Mouse (Mus musculus): ENCODE measurements around the gene Blcap. TPM values are rescaled to one million over a fixed set of nuclear protein-coding genes. Genes with fewer than 3 reads are reported as not detected.

Blcap gene
- polyA plus RNA-seq, 1 experiment from 2014 or later, result 201 TPM

- Histone ChIP-seq H3K9ac (replicated peaks) (no peak overlapping the region), H3K4me3 (no peak overlapping the region), H3K4me1 (peaks cover 25% of the 10 kb centered on the region), H3K27me3 (no peaks in the 10 kb centered on the region), H3K4me2 (replicated peaks) (no peak overlapping the region), H3K27ac (replicated peaks) (peak overlapping the region; percentile 93), H3K36me3 (peaks cover 51% of the 10 kb centered on the region), H3K9me3 (peaks cover 20% of the 10 kb centered on the region)
- no peak for ATAC-seq (replicated peaks)
- 59% methylated on average over 6 of the region's 6 CpGs for WGBS
Measured at GRCm38 (mm10) chr2:157558520-157558919, 12.6 kb downstream of the Blcap start.

- H3K9ac ChIP-seq (replicated peaks), result no peak overlapping the region
- no peaks in the 10 kb centered on the region for H3K27me3 ChIP-seq
- no peak overlapping the region for H3K4me3 ChIP-seq
- 64% methylated on average over 9 of the region's 9 CpGs for WGBS
- no peak for ATAC-seq (replicated peaks)
- H3K27ac ChIP-seq (replicated peaks), result no peak overlapping the region; the same call in 1 of the 2 replicates
- peaks cover 51% of the 10 kb centered on the region for H3K36me3 ChIP-seq
- no peak overlapping the region for H3K4me2 ChIP-seq (replicated peaks)
- H3K4me1 ChIP-seq, result peaks cover 20% of the 10 kb centered on the region
- peaks cover 20% of the 10 kb centered on the region for H3K9me3 ChIP-seq
Measured at GRCm38 (mm10) chr2:157558051-157558450, 13.0 kb downstream of the Blcap start.

GRCm38 (mm10) chr2:157556074-157556698 is 14.9 kb downstream of the Blcap start:
- Histone ChIP-seq H3K27ac (replicated peaks) (no peak overlapping the region), H3K9ac (replicated peaks) (no peak overlapping the region), H3K4me2 (replicated peaks) (no peak overlapping the region), H3K9me3 (peaks cover 17% of the 10 kb centered on the region), H3K36me3 (peaks cover 42% of the 10 kb centered on the region), H3K27me3 (no peaks in the 10 kb centered on the region), H3K4me3 (no peak overlapping the region), H3K4me1 (peaks cover 23% of the 10 kb centered on the region)
- no peak for ATAC-seq (replicated peaks)
- 74% methylated on average over 5 of the region's 5 CpGs for WGBS

- peaks cover 10% of the 10 kb centered on the region; the same call in 1 of the 2 replicates for H3K4me1 ChIP-seq
- H3K4me2 ChIP-seq (replicated peaks), result no peak overlapping the region
- peak overlapping the region; percentile 39 for H3K27ac ChIP-seq (replicated peaks)
- H3K4me3 ChIP-seq, result no peak overlapping the region
- 72% methylated on average over 10 of the region's 10 CpGs for WGBS
- no peaks in the 10 kb centered on the region for H3K27me3 ChIP-seq
- ATAC-seq (replicated peaks), result no peak; the same call in 1 of the 2 replicates
- no peaks in the 10 kb centered on the region for H3K9me3 ChIP-seq
- no peak overlapping the region for H3K9ac ChIP-seq (replicated peaks)
- H3K36me3 ChIP-seq, result peaks cover 18% of the 10 kb centered on the region
Measured at GRCm38 (mm10) chr2:157552158-157552886, 18.8 kb downstream of the Blcap start.

GRCm38 (mm10) chr2:157550292-157550691 is 20.8 kb downstream of the Blcap start:
- 93% methylated on average over 4 of the region's 4 CpGs for WGBS

GRCm38 (mm10) chr2:157546686-157547085 is 24.4 kb downstream of the Blcap start:
- Histone ChIP-seq H3K4me3 (no peak overlapping the region), H3K9me3 (no peaks in the 10 kb centered on the region), H3K4me2 (replicated peaks) (no peak overlapping the region), H3K36me3 (peaks cover 9% of the 10 kb centered on the region), H3K4me1 (peaks cover 44% of the 10 kb centered on the region), H3K27me3 (no peaks in the 10 kb centered on the region), H3K27ac (replicated peaks) (0 out of 2 replicates have a peak overlapping the region, but pooled peaks have one; percentile 73), H3K9ac (replicated peaks) (no peak overlapping the region)
- ATAC-seq (replicated peaks), result no peak

More at GRCm38 (mm10) chr2:157550292-157550691, 20.8 kb downstream of the Blcap start:
- no peak overlapping the region for H3K9ac ChIP-seq (replicated peaks)
- no peaks in the 10 kb centered on the region for H3K9me3 ChIP-seq
- no peak overlapping the region for H3K4me2 ChIP-seq (replicated peaks)
- H3K36me3 ChIP-seq, result peaks cover 9% of the 10 kb centered on the region
- no peak overlapping the region for H3K27ac ChIP-seq (replicated peaks)
- H3K4me1 ChIP-seq, result peaks cover 24% of the 10 kb centered on the region
- no peak for ATAC-seq (replicated peaks)
- H3K27me3 ChIP-seq, result no peaks in the 10 kb centered on the region
- H3K4me3 ChIP-seq, result no peak overlapping the region

GRCm38 (mm10) chr2:157544333-157544888 is 26.7 kb downstream of the Blcap start:
- Histone ChIP-seq H3K9me3 (no peaks in the 10 kb centered on the region), H3K27me3 (no peaks in the 10 kb centered on the region), H3K27ac (replicated peaks) (peak overlapping the region; percentile 73), H3K36me3 (peaks cover 9% of the 10 kb centered on the region), H3K4me2 (replicated peaks) (no peak overlapping the region), H3K9ac (replicated peaks) (peak overlapping the region; percentile 14; the same call in 1 of the 2 replicates), H3K4me1 (peaks cover 66% of the 10 kb centered on the region), H3K4me3 (no peak overlapping the region)
- peak; percentile 55; the same call in 1 of the 2 replicates for ATAC-seq (replicated peaks)
- WGBS, result 22% methylated on average over 9 of the region's 9 CpGs

GRCm38 (mm10) chr2:157542415-157542814 is 28.7 kb downstream of the Blcap start:
- H3K4me1 ChIP-seq, result peaks cover 73% of the 10 kb centered on the region
- 0 out of 2 replicates have a peak, but pooled peaks cover 3% of the 10 kb centered on the region for H3K36me3 ChIP-seq
- 13% methylated on average over 4 of the region's 4 CpGs for WGBS
- ATAC-seq (replicated peaks), result no peak
- H3K4me2 ChIP-seq (replicated peaks), result no peak overlapping the region
- no peaks in the 10 kb centered on the region for H3K27me3 ChIP-seq
- H3K9me3 ChIP-seq, result no peaks in the 10 kb centered on the region
- peak overlapping the region; percentile 30; the same call in 1 of the 2 replicates for H3K9ac ChIP-seq (replicated peaks)
- peak overlapping the region; percentile 76 for H3K27ac ChIP-seq (replicated peaks)
- H3K4me3 ChIP-seq, result no peak overlapping the region

- H3K36me3 ChIP-seq, result no peaks in the 10 kb centered on the region
- no peaks in the 10 kb centered on the region for H3K27me3 ChIP-seq
- peaks cover 80% of the 10 kb centered on the region for H3K4me1 ChIP-seq
- H3K4me2 ChIP-seq (replicated peaks), result no peak overlapping the region
- WGBS, result 10% methylated on average over 8 of the region's 8 CpGs
- no peak overlapping the region for H3K9ac ChIP-seq (replicated peaks)
- H3K9me3 ChIP-seq, result no peaks in the 10 kb centered on the region
- no peak overlapping the region for H3K4me3 ChIP-seq
- H3K27ac ChIP-seq (replicated peaks), result peak overlapping the region; percentile 76
- ATAC-seq (replicated peaks), result no peak
Measured at GRCm38 (mm10) chr2:157541631-157542030, 29.4 kb downstream of the Blcap start.

GRCm38 (mm10) chr2:157540953-157541569 is 30.0 kb downstream of the Blcap start:
- no peaks in the 10 kb centered on the region for H3K9me3 ChIP-seq
- no peak overlapping the region for H3K4me3 ChIP-seq
- 3% methylated on average over 9 of the region's 9 CpGs for WGBS
- peaks cover 80% of the 10 kb centered on the region for H3K4me1 ChIP-seq
- H3K27me3 ChIP-seq, result no peaks in the 10 kb centered on the region
- ATAC-seq (replicated peaks), result 0 out of 2 replicates have a peak, but pooled peaks have one; percentile 13
- H3K9ac ChIP-seq (replicated peaks), result no peak overlapping the region
- no peaks in the 10 kb centered on the region for H3K36me3 ChIP-seq
- peak overlapping the region; percentile 76 for H3K27ac ChIP-seq (replicated peaks)
- peak overlapping the region; percentile 12; the same call in 1 of the 2 replicates for H3K4me2 ChIP-seq (replicated peaks)

- no peaks in the 10 kb centered on the region for H3K36me3 ChIP-seq
- ATAC-seq (replicated peaks), result no peak
- no peaks in the 10 kb centered on the region for H3K27me3 ChIP-seq
- peak overlapping the region; percentile 12 for H3K4me2 ChIP-seq (replicated peaks)
- peaks cover 74% of the 10 kb centered on the region for H3K4me1 ChIP-seq
- WGBS, result 14% methylated on average over 24 of the region's 24 CpGs
- H3K27ac ChIP-seq (replicated peaks), result peak overlapping the region; percentile 76
- no peak overlapping the region; the same call in 1 of the 2 replicates for H3K9ac ChIP-seq (replicated peaks)
- no peak overlapping the region for H3K4me3 ChIP-seq
- H3K9me3 ChIP-seq, result no peaks in the 10 kb centered on the region
Measured at GRCm38 (mm10) chr2:157540073-157540952, 30.8 kb downstream of the Blcap start.
